Mouse (Mus musculus) thymus, adult 2 months (tissue): Measurements from ENCODE around the gene Fnd3c2.

ENCODE experiments used
- CTCF ChIP-seq: fragments of 200-500 bp; IDR thresholded peaks from 2 replicates; pipeline ENCODE4 v1.5.1; 2012; ENCODE audit warnings: mild to moderate bottlenecking, control low read depth, low read length, moderate library complexity, borderline replicate concordance; ENCODE audit not compliant: control insufficient read depth, poor library complexity, insufficient read depth; ENCODE audit errors: extremely low read depth
- POLR2A ChIP-seq: fragments of 200-500 bp; IDR thresholded peaks from 2 replicates; pipeline ENCODE4 v1.6.1; 2012; ENCODE audit warnings: mild to moderate bottlenecking, low read length, control low read depth, moderate library complexity; ENCODE audit not compliant: control insufficient read depth, poor library complexity, insufficient read depth; ENCODE audit errors: extremely low read depth

DNA sequence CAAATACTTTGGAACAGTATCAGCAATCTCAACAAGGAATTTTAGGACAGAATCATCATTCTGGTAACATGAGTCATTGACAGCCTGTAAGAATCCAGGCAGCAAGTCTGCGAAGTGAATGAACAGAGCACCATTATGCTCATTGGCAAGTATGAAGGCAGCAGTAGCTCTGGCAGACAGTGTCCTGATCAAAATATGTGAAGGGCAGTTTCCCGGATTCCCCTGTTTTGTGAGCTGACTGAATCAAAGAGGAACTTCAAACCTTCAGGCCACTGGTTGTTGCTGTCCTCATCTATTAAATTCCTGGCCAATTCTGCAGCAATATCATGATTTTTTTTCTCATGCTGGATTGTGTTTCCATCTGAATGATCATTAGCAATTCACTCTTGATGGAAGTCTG lies 29.3 kb upstream of the Fnd3c2 start:
- TF ChIP-seq CTCF: no peak
- no peak for TF ChIP-seq POLR2A
